Mouse (Mus musculus) lung, postnatal 0 days (tissue): ENCODE data around the gene Sat2.

Source experiments
- CTCF ChIP-seq: IDR thresholded peaks from 2 replicates; pipeline ENCODE4 v1.5.1; 2016; ENCODE audit warnings: antibody characterized with exemption, mild to moderate bottlenecking
- EP300 ChIP-seq: IDR thresholded peaks from 2 replicates; pipeline ENCODE4 v1.6.1; 2016; ENCODE audit warnings: antibody characterized with exemption, mild to moderate bottlenecking, control low read depth

DNA sequence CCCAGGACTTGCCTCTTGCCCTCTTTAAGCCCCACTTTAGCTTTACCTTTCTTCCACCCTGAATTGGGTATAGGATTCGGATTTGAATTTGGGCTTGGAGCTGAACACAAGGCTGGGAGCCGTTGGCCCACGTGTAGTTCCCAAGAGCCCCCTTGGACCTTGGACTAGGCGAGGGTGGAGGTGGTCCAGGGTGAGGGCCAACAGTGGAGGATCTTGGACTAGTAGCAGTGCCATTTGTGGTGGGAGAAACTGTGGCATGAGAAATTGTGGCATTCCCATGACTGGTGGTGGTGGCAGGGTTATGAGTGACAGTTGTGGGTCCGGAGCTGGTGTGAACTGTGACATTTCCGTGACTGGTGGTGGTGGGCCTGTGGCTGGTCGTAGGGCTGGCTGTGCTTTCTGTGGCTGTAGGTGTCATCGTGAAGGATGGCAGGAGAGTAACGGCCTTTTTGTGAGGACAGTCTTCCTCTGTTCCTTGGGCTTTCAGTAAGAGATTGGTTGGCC is 43.7 kb downstream of the Sat2 start:
- TF ChIP-seq CTCF (no peak), EP300 (no peak)
